Mouse (Mus musculus): ENCODE data around the gene Mtmr12. TPM values are rescaled to one million over a fixed set of nuclear protein-coding genes. Genes with fewer than 3 reads are reported as not detected.
"Not testable (repeated sequence)": the region's sequence is repeated elsewhere in the genome, so short reads cannot be mapped to it uniquely, and the experiment has no call there.

The Mtmr12 gene
- polyA plus RNA-seq, 1 experiment from 2014 or later: 8.0 TPM

- no peaks in the 10 kb centered on the region for H3K9me3 ChIP-seq (replicated peaks; ENCODE audit: control insufficient read depth, low read length)
- no peak overlapping the region for H3K4me3 ChIP-seq (ENCODE audit: low read depth, low read length)
- no peak overlapping the region for H3K27ac ChIP-seq (ENCODE audit: low read length)
- H3K4me2 ChIP-seq (ENCODE audit: low read depth, low read length): no peak overlapping the region
- no peaks in the 10 kb centered on the region for H3K27me3 ChIP-seq (ENCODE audit: control insufficient read depth, insufficient read depth, low read depth, low read length)
- 62% methylated on average over 6 of the region's 6 CpGs for WGBS (ENCODE audit: insufficient replicate concordance)
- no peaks in the 10 kb centered on the region for H3K36me3 ChIP-seq (ENCODE audit: control insufficient read depth, insufficient read depth)
- no peak for ATAC-seq (ENCODE audit: low read depth)
- no peak overlapping the region for H3K9ac ChIP-seq (ENCODE audit: low read depth, low read length)
- H3K4me1 ChIP-seq (ENCODE audit: control insufficient read depth, low read depth, low read length): peaks cover 30% of the 10 kb centered on the region
Observed at GRCm38 (mm10) chr15:12197361-12197760, 7.5 kb upstream of the Mtmr12 start.

GRCm38 (mm10) chr15:12200021-12200420, 4.8 kb upstream of the Mtmr12 start:
- no peak overlapping the region for H3K4me3 ChIP-seq (ENCODE audit: low read depth, low read length)
- H3K9me3 ChIP-seq (replicated peaks; ENCODE audit: control insufficient read depth, low read length): no peaks in the 10 kb centered on the region
- ATAC-seq (ENCODE audit: low read depth): no peak
- no peak overlapping the region for H3K4me2 ChIP-seq (ENCODE audit: low read depth, low read length)
- no peak overlapping the region for H3K9ac ChIP-seq (ENCODE audit: low read depth, low read length)
- H3K27ac ChIP-seq (ENCODE audit: low read length): no peak overlapping the region
- H3K4me1 ChIP-seq (ENCODE audit: control insufficient read depth, low read depth, low read length): peaks cover 22% of the 10 kb centered on the region
- H3K27me3 ChIP-seq (ENCODE audit: control insufficient read depth, insufficient read depth, low read depth, low read length): no peaks in the 10 kb centered on the region
- no peaks in the 10 kb centered on the region for H3K36me3 ChIP-seq (ENCODE audit: control insufficient read depth, insufficient read depth)
- 77% methylated on average over 7 of the region's 7 CpGs for WGBS (ENCODE audit: insufficient replicate concordance)

- Histone ChIP-seq H3K27me3 (ENCODE audit: control insufficient read depth, insufficient read depth, low read depth, low read length) (no peaks in the 10 kb centered on the region), H3K4me1 (ENCODE audit: control insufficient read depth, low read depth, low read length) (peaks cover 26% of the 10 kb centered on the region), H3K9ac (ENCODE audit: low read depth, low read length) (no peak overlapping the region), H3K27ac (ENCODE audit: low read length) (no peak overlapping the region), H3K4me3 (ENCODE audit: low read depth, low read length) (no peak overlapping the region), H3K4me2 (ENCODE audit: low read depth, low read length) (no peak overlapping the region), H3K9me3 (replicated peaks; ENCODE audit: control insufficient read depth, low read length) (no peaks in the 10 kb centered on the region), H3K36me3 (ENCODE audit: control insufficient read depth, insufficient read depth) (no peaks in the 10 kb centered on the region)
- no peak for ATAC-seq (ENCODE audit: low read depth)
Observed at GRCm38 (mm10) chr15:12201856-12202255, 3.0 kb upstream of the Mtmr12 start.

- ATAC-seq (ENCODE audit: low read depth): no peak
- Histone ChIP-seq H3K4me1 (ENCODE audit: control insufficient read depth, low read depth, low read length) (peaks cover 31% of the 10 kb centered on the region), H3K9me3 (replicated peaks; ENCODE audit: control insufficient read depth, low read length) (no peaks in the 10 kb centered on the region), H3K9ac (ENCODE audit: low read depth, low read length) (no peak overlapping the region), H3K36me3 (ENCODE audit: control insufficient read depth, insufficient read depth) (no peaks in the 10 kb centered on the region), H3K27ac (ENCODE audit: low read length) (no peak overlapping the region), H3K4me2 (ENCODE audit: low read depth, low read length) (no peak overlapping the region), H3K4me3 (ENCODE audit: low read depth, low read length) (no peak overlapping the region), H3K27me3 (ENCODE audit: control insufficient read depth, insufficient read depth, low read depth, low read length) (no peaks in the 10 kb centered on the region)
- WGBS (ENCODE audit: insufficient replicate concordance): 68% methylated on average over 3 of the region's 3 CpGs
Observed at GRCm38 (mm10) chr15:12202456-12202855, 2.4 kb upstream of the Mtmr12 start.

- not testable (repeated sequence) for H3K27me3 ChIP-seq (ENCODE audit: control insufficient read depth, insufficient read depth, low read depth, low read length); H3K9ac ChIP-seq (ENCODE audit: low read depth, low read length); H3K4me2 ChIP-seq (ENCODE audit: low read depth, low read length); H3K27ac ChIP-seq (ENCODE audit: low read length); H3K36me3 ChIP-seq (ENCODE audit: control insufficient read depth, insufficient read depth); ATAC-seq (ENCODE audit: low read depth); H3K9me3 ChIP-seq (replicated peaks; ENCODE audit: control insufficient read depth, low read length); H3K4me3 ChIP-seq (ENCODE audit: low read depth, low read length)
- 66% methylated on average over 5 of the region's 5 CpGs for WGBS (ENCODE audit: insufficient replicate concordance)
- H3K4me1 ChIP-seq (ENCODE audit: control insufficient read depth, low read depth, low read length): peaks cover 32% of the 10 kb centered on the region
Observed at GRCm38 (mm10) chr15:12203008-12203407, 1.8 kb upstream of the Mtmr12 start.

- H3K4me3 ChIP-seq (ENCODE audit: low read depth, low read length): peak overlapping the region; percentile 67
- peak overlapping the region; percentile 84 for H3K4me2 ChIP-seq (ENCODE audit: low read depth, low read length)
- no peaks in the 10 kb centered on the region for H3K9me3 ChIP-seq (replicated peaks; ENCODE audit: control insufficient read depth, low read length)
- peak overlapping the region; percentile 69 for H3K9ac ChIP-seq (ENCODE audit: low read depth, low read length)
- 34% methylated on average over 10 of the region's 10 CpGs for WGBS (ENCODE audit: insufficient replicate concordance)
- no peak for ATAC-seq (ENCODE audit: low read depth)
- H3K4me1 ChIP-seq (ENCODE audit: control insufficient read depth, low read depth, low read length): peaks cover 38% of the 10 kb centered on the region
- no peaks in the 10 kb centered on the region for H3K36me3 ChIP-seq (ENCODE audit: control insufficient read depth, insufficient read depth)
- H3K27me3 ChIP-seq (ENCODE audit: control insufficient read depth, insufficient read depth, low read depth, low read length): no peaks in the 10 kb centered on the region
- H3K27ac ChIP-seq (ENCODE audit: low read length): peak overlapping the region; percentile 99
Observed at GRCm38 (mm10) chr15:12203512-12204318, 1.1 kb upstream of the Mtmr12 start.

GRCm38 (mm10) chr15:12205160-12205901, 503 bp downstream of the Mtmr12 start:
- no peaks in the 10 kb centered on the region for H3K27me3 ChIP-seq (ENCODE audit: control insufficient read depth, insufficient read depth, low read depth, low read length)
- WGBS (ENCODE audit: insufficient replicate concordance): under 1% methylated on average over 64 of the region's 73 CpGs
- H3K4me3 ChIP-seq (ENCODE audit: low read depth, low read length): peak overlapping the region; percentile 93
- peak overlapping the region; percentile 94 for H3K27ac ChIP-seq (ENCODE audit: low read length)
- no peaks in the 10 kb centered on the region for H3K36me3 ChIP-seq (ENCODE audit: control insufficient read depth, insufficient read depth)
- H3K9me3 ChIP-seq (replicated peaks; ENCODE audit: control insufficient read depth, low read length): no peaks in the 10 kb centered on the region
- peak; percentile 69 for ATAC-seq (ENCODE audit: low read depth)
- peak overlapping the region; percentile 97 for H3K9ac ChIP-seq (ENCODE audit: low read depth, low read length)
- H3K4me1 ChIP-seq (ENCODE audit: control insufficient read depth, low read depth, low read length): peaks cover 49% of the 10 kb centered on the region
- peak overlapping the region; percentile 90 for H3K4me2 ChIP-seq (ENCODE audit: low read depth, low read length)

GRCm38 (mm10) chr15:12205902-12206645, 1.2 kb downstream of the Mtmr12 start:
- Histone ChIP-seq H3K27ac (ENCODE audit: low read length) (peak overlapping the region; percentile 94), H3K27me3 (ENCODE audit: control insufficient read depth, insufficient read depth, low read depth, low read length) (no peaks in the 10 kb centered on the region), H3K9me3 (replicated peaks; ENCODE audit: control insufficient read depth, low read length) (no peaks in the 10 kb centered on the region), H3K4me3 (ENCODE audit: low read depth, low read length) (peak overlapping the region; percentile 93), H3K36me3 (ENCODE audit: control insufficient read depth, insufficient read depth) (no peaks in the 10 kb centered on the region), H3K9ac (ENCODE audit: low read depth, low read length) (peak overlapping the region; percentile 97), H3K4me2 (ENCODE audit: low read depth, low read length) (peak overlapping the region; percentile 90), H3K4me1 (ENCODE audit: control insufficient read depth, low read depth, low read length) (peaks cover 51% of the 10 kb centered on the region)
- WGBS (ENCODE audit: insufficient replicate concordance): 17% methylated on average over 14 of the region's 14 CpGs
- no peak for ATAC-seq (ENCODE audit: low read depth)

Data from liver, embryonic 16.5 days (tissue).